Mouse (Mus musculus) monocyte, adult 2 months (primary cell): ENCODE data around the gene Cd47.

Source experiments
- DNase-seq, 2 experiments: peaks; one replicate each; pipeline ENCODE4 v3.0.0; 2022; ENCODE audit warnings: low spot score in 2 of 2, low read depth in 1 of 2

Cd47 gene

DNA sequence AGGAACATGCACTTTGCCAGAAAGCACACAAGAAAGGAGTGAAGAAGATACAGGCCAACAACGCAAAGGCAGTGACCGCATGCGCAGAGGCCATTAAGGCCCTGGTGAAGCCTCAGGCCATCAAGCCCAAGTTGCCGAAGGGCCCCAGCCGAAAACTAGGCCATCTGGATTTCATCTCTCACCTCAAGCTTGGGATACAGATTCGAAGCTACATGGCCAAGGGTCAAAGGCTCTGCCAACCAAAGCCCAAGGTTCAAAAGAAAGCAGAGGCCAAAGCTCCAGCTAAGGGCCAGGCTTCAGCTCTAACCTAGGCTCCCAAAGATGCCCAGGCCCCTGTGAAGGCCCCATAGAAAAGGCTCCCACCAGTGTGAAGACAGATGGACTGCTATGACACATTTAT, 14.2 kb upstream of the Cd47 start:
- DNase-seq: no peak

DNA sequence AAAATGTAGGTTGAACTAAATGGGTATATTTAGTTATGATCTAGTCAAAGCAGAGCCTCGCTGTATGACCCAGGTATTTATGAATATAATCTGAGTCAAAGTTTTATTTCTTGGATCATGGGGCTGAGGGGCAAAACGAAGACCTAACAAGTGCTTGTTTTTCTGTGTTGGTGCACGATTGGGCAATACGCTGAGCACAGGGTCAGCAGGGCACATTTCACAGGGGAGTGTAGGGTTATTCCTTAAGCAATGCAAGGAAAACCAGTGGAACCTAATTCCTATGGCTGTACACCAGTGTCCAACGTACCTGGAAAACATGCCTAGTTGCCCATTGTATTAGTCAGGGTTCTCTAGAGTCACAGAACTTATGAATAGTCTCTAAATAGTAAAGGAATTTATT, 12.6 kb upstream of the Cd47 start:
- no peak for DNase-seq

DNA sequence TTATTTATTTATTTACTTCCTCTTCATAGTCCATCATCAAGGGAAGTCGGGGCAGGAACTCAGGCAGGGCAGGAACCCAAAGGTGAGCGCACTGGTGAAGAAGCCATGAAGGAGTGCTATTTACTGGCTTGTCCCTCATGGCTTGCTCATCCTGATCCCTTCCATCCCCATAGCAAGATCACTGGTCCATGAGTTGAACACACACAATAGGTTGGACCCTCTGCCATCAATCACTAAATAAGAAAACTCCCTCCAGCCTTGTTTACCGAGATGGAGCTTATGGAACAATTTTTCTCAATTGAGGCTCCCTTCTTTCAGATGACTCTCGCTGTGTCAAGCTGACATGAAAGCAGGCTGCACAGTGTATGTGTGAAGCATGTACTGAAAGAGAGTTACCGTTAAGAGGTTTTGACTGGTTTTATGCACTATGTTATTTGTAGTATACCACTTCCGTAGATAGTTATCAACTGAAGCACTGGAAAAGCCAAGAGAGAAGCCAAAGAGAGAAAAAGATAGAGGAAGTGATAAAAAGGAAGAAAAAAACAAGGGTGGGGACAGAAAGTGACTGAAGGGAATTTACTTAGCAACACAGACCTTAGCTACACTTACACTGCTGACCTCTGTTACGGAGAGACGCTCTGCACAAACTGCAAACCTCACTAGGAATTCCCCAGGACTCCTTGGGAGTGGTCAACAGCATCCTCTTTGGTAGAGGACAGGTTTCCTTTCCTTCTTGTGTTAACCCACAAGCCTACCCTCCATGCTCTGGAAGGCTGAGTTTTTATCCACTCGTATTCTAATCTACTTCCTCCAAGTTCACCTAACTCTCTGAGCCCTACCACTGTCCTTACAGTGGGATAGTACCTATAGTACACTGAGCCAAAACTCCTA, 9.5 kb upstream of the Cd47 start:
- DNase-seq: no peak

DNA sequence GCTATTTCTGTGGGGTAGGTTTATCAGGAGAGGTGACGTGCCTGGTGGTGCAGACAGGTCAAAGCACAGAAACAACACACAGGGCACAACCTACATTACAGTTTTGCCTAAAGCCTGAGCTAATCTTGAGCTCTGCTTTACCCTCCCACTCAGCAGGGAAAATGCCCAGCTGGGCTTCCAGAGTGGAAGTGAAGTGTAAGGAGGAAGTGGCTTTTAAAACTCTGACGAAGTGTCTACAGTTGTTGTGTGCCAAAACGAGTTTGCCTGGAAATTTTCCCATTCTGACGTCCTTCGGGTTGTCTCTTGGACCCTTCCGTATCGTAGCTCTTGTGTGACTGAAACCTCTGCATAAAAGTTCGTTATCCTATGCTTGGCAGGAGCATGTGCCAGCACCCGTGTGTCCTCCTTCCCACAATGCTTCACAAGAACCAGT, 7.9 kb upstream of the Cd47 start:
- peak in 1 of 2 experiments; percentile 38 for DNase-seq

DNA sequence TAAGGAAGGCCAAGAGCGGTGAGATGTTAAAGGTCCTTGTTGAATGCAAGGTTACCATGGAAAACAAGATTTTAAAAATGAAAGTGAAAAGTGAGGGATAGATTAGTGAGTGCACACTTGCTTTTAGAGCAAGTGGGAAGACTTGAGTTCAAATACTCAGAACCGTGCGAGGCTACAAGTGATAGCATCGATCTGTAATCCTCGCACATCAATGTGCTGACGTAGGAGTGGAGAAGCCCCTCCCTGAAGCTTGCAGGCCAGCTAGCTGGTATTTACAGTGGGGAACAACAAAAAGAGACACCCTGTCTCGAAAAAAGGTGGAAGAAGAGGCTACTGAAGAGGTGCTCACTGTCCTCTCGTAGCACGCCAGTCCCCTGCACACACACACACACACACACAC, 6.7 kb upstream of the Cd47 start:
- DNase-seq: no peak

DNA sequence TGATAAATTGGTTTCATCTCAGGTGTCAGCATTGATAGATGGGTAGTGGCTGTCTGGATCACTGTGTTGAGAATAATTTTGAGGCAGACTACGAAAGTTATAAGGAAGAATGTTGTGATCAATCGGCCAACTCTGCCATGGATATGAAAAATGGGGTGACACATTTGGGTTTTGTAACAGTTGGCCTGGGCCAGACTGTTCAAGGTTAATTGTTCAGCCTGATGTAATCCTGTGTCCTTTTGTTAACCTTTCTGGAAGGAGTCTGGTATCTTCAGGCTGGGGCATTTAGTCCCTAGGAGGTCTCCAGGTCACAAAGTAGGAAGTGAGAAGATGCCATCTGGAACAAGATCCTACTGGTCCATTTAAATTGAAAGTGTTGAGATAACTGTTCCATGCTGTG, 4.1 kb upstream of the Cd47 start:
- DNase-seq: no peak

DNA sequence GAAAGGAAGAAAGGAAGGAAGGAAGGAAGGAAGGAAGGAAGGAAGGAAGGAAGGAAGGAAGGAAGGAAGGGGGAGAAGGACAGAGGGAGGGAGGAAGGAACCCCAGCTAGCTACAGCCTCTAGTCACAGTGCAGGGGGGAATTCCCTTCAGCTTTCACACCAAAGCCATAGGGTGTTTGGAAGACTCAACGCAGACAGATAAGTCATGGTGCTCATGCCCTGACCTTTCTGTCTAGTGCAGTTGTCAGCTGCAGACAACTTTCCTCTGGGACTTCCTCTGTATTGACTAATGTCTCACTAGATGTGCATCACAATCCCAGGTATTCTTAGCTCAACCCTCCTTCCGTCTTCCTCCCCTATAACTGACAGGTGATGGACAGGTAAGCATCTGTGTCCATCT, 3.4 kb upstream of the Cd47 start:
- DNase-seq: no peak

DNA sequence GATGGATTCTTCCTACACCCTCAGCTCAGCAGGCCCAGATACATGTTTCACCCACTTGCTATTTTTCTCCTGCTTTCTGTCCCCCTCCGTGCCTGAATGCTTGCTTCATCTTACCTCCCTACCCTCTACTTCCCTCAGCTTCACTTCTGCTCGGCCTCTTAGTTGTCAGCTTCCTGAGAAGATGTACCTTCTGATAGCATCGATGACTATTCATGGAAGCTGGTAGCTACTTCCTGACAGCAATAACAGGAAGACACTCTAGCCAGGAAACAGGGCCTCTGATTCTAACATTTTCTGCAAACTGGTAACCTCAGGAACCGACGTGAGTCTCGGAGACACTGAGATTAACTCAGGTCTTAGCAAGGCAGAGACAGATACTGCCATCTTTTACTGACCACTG, 1.5 kb upstream of the Cd47 start:
- no peak for DNase-seq

DNA sequence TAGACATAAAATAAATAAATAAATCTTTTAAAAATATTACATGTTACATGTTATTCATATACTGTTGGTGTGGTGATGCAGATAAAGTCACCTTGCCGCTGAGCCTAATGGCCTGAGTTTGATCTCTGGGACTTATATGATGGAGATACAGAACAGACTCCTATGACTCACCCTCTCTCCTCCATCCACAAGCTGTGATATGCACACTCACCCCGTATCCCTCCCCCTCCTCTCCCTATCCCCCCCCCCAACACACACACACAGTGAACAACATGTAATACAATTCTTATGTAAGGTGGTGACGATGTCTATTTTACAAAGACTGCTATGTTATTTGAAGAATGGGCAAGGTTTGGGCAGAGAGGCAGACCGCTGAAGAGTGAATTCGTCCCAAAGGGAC, 663 bp downstream of the Cd47 start:
- DNase-seq: no peak

DNA sequence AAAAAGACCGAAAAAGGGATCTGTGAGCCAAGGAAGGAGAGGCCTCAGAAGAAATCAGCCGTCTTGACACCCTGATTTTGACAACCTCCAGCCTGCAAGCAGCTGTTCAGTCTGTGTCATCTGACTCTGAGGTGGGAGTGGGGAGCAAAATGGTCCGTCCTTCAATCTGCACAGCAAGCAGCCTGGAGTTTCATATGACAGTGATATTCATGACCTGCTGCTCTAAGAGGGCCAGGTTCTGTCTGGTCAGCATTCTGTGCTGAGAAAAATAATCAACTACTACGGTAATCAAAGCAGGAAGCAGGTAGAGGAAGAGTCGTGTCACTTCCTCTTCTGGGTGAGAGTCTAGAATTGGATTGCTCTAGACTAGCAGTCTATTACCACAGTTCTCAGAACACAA, 1.1 kb downstream of the Cd47 start:
- DNase-seq: no peak

DNA sequence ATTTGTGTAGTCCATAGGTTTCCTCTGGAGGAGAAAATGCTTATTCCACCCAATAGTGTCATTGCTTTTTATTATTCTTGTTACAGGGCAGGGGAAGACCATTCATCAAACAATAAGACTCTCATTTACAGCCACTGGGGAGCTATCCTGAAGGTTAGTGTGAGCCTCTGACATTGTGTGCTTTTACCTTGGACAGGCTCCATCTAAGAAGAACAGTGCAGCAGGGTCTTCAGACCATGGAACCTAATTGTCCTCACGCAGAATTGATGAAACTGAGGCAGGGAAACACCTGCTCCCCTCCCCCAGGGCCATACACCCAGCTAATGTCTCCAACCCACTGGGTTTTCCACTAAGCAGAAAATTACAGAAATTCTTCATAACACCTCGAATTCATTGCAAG, 2.7 kb downstream of the Cd47 start:
- DNase-seq: no peak

DNA sequence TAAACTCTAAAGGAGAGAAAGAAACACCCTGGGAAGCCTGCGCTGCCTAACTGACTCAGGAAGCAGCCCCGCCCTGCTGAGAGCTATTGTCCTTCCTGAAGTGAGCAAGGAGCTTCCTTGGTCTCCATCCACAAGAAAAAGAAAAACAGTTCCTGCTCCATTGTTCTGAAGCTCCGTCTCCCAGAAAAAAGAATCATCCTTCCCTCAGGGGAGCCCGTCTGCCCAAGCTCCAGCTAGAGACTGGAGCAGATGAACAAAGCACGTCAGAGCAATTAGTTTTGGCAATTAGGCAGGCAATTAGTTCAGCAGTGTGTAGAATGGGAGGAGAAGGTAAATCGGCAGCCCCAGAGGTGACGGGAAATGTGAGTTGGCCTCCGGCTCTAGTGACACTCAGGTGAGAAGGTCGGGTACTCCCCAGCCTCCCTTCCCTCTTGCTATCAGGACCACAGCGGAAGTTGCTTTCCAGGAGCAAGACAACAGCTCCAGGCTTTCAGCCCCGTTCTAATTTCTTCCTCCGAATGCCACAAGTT, 3.7 kb downstream of the Cd47 start:
- DNase-seq: no peak

DNA sequence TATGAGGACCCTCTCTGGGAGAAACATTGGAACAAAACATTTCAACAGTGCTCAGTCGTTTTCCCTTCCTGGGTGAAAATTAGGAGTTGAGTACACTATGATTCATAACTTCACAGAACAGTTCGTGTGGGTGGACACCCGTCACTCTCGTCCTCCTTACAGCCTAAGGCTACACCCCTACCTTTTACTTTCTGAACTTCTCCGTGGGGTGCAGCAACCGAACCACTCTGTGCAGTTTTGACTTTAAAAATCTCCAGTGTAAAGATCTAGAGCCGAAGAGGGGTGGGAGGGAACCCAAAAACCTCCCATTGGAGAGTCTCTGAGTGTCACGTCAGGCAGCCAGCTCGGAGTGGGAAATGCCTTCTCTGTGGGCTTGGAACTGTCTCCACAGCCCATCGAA, 6.6 kb downstream of the Cd47 start:
- DNase-seq: no peak

DNA sequence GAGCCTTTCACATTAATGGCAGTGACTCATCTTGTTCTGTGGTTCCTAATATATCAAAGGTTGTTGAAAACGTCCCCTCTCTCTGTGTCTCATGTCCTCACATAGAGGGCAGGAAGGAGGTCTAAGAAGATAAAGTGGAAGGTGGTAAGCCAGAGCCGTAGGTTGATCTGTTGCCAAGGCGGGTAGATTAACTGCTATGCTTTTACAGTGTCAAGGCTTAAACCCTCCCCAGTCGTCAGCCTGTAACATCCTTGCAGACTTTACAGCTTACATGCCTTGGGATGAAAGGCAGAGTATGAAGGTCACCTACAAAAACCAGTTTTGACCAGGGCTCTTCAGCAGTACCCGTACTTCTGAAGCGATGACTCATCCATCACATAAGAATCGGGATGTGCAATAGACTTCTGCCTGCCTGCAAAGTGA, 7.1 kb downstream of the Cd47 start:
- no peak for DNase-seq

DNA sequence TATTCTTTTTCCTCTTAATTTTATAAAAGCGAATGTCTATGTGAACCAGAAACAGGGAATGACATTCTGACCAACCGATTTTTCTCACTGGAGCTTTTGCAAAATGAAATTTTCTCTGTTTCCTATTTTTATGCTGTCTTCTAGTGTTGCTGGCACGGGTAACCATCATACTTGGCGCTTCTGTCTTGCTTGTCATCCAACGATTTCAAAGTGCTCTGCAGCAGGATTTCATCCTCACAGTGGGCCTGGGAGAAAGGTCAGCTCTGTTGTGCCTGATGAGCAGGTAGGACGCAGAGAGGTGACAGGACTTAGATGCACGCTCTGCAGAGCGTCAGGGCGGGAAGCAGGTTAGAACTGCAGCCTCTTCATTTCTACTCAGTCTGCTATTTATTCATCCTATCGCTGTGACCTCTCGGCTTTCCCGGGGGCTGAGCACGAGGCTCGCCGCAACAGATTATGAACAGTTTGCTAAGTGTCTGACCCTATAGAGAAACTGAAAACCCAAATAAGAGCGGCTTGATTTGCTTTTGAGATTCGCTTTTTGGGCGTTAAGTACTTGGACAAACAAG, 7.6 kb downstream of the Cd47 start:
- no peak for DNase-seq

DNA sequence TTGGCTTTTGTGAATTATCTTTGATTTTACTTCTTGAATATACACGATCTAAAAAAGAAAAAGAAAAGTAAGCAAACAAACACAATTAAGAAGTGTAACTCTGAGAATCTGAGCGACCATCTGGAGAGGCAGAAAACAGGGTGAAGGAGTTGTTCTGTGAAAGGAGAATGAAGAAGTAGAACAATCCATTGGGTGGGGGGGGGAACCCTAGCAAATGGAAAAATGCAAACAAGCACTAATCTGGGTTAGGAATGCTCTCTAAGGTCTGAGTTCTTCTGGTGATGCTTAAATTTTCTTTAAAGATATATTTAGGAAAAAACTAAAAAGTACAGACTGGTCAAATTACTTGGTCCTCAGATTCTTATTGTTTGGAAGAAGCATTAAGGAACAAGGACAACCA, 11.6 kb downstream of the Cd47 start:
- no peak for DNase-seq

DNA sequence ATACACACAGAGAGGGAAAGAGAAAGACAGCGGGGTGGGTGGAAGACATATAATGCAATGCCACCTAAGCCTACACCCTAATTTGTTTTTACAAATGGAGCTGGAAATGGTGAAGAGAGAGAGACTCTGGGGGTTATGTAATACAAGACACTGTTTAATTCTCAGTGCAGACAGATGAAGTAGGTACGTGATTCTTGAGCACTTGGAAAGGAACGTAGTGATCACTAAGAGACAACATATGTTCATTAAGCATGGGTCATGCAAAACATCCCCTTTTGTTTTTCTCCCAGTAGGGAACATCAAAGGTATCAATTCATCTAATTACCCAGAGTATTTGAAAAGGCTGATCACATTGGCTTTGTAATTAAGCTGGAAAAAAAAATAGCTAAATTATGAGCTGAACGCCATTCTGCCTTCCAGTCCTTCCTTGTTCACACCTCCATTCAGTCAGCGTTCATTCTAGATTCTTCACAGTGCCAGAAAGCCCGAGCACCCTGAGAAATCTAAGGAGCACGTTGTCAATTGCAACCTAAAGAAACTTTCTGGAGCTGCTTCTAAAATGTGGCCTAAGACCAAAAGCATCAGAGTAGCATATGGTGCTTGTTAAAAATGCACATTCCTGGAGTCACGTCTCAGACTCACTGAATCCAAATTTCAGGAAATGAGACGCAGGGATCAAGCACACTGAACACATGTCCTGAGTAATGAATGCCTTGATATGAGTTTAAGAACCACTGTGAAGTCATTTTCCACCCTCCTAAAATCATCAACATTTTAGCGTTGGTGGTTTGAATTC, 12.7 kb downstream of the Cd47 start:
- DNase-seq: no peak

DNA sequence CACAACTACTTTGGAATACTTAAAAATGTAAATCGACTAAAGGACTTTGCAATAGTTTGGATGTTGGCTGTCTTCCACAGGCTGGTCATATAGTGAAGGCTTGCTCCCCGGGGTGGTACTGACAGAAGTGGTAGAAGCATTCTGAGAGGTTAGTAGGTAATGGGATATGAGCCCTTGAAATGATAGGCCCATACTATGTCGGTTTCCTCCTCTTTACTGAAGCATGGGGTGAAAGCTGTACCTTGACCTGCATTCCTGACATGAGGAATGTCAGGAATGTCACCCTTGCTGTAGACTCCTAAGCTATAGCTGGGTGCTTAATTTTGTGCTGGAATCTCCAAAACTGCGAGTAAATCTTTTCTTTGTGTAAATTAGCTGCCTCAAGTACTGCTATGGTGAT, 14.1 kb downstream of the Cd47 start:
- DNase-seq: no peak

DNA sequence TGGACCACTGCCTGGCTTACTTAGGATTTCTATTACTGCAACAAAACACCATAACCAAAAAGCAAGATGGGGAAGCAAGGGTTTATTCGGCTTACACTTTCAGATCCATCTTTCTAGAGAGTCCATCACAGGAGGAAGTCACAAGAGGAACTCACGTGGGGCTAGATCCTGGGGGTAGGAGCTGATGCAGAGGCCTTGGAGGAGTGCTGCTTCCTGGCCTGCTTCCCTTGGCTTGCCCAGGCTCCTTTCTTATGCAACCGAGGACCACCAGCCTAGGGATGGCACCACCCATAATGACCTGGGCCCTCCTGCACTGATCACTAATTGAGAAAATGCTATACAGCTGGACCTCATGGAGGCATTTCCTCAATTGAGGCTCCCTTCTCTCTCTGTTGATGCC, 16.6 kb downstream of the Cd47 start:
- no peak for DNase-seq

DNA sequence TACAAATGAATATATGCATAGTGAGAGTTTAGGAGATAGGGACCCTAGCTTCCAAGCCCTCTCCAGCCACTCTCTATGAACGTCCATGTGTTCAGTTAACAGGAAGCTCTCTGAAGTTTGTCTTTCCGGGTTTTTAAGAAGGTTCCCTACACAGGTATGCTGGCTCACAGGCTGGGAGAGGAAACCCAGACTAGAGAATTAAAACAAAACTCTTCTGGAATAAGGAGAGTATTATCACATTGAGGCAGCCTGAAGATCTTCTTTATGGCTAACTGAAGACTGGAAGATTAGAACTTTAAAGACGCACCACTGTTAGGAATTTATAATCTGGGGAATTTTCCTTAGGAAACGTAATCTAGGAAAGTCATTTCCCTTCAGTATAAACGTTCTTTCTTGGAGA, 17.8 kb downstream of the Cd47 start:
- no peak for DNase-seq

DNA sequence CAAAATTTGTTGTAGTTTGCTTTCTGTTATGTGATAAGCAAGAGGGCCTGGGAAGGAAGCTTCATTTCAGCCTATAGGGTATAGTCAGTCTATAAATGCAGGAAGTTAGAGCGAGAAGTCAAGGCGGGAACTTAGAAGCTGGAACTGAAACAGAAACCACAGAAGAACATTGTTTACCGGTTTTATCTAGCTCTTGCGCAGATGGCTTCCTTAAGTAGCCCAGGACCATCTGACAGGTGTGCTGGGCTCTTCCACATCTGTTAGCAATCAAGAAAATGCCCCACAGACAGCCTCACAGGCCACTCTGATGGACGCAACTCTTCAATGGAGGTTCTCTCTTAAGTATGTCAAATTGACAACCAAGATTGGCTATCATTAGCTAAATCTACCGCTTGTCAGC, 18.3 kb downstream of the Cd47 start:
- DNase-seq: peak in 1 of 2 experiments; percentile 16

DNA sequence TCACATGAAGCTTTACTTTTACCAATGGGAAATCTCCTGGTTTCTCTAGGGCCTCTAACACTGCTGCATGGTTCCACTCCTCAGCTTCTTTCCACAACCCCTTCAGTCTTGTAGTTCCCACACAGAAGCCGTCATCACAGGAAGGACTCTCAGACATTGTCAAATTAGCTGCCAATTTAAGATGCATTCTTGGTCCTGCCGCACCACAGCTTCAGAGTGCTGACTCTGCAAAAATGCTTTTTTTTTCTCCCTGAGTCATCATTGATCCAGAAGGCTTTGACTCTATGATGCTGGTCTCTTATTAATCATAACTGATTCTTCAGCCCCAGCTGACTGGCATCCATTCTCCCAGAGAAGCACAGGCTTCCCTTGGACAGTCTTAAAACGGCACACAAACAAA, 19.2 kb downstream of the Cd47 start:
- DNase-seq: no peak
